Mouse (Mus musculus) telencephalon, adult 2 months (tissue): ENCODE measurements at regions not wholly inside any gene's neighbourhood (a gene's known extent, or its start where the extent isn't known, plus 50 kb on each side); places are given as distances from the start of the nearest gene placed in this dataset.
"Not testable (repeated sequence)": the region's sequence is repeated elsewhere in the genome, so short reads cannot be mapped to it uniquely, and the experiment has no call there.

Experiments
- DNase-seq: peaks from one replicate; pipeline ENCODE4 v3.0.0-alpha.2; 2011; ENCODE audit warnings: low read depth, low spot score

DNA sequence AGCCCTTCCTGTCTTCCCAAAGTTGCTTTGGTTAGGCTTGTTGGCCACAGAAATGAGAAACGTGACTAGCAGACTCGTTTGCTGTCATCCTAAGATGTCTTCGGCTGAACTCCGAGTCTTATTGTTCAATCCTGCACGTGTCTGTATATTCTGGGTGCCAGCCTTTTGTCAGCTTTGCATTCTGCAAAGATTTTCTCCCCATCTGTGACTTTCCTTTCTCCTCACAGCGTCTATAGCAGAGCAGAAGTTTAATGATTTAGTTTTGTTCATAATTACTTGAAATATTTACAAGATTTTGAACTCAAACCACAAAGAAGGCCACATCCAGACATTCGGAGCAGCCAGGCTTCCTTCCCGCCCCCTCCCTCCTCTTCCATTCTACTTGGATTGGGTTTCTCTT is 152.5 kb downstream of the Kif26a start:
- peak; percentile 11 for DNase-seq

DNA sequence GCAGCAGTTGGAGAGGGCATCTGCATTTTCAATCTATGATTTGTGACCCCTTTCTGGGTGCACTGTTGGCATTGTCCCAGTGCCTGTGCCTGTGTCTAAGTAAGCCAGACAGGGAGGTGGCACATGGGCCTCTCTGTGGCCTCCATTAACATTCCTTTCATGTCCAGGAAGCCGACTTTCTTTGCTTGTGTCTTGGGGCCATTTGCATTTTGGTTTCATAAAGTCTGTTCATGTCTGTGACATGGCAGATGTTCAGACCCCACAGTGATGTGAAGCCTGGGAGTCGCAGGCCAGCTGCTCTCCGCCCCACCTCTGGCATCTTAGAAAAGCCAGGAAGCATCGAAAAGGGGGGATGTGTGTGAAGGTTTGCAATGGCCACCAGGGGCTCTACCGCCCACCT is 153.1 kb downstream of the Kif26a start:
- no peak for DNase-seq

GRCm38 (mm10) chr12:112299603-112300002 is 153.6 kb downstream of the Kif26a start:
- DNase-seq: no peak

- DNase-seq: no peak
Measured at GRCm38 (mm10) chr12:112300125-112300524, 154.1 kb downstream of the Kif26a start.

DNA sequence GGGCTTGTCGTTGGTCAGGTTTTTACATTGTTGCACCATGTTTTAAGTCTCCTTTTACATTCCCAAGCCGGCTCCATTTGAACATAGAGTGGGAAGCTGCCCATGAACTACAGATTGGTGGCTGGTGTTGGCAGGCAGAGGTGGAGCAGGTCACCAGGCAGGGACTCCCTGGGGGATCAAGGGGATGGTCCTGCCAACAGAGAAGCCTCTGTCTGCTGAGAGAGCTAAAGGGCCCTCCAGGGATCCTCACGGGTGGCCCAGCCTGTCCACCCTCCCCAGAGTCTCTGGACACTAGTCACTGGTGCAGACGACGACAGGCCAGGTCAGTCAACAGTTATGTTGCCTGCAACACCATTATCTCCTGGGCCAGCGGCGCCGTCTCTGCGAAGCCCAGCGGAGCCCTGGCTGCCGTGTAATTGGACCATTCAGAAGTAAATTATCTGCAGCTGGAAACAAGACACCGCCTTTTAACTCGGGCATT is 155.4 kb downstream of the Kif26a start:
- no peak for DNase-seq

GRCm38 (mm10) chr12:112301929-112302328 is 155.9 kb downstream of the Kif26a start:
- no peak for DNase-seq

DNA sequence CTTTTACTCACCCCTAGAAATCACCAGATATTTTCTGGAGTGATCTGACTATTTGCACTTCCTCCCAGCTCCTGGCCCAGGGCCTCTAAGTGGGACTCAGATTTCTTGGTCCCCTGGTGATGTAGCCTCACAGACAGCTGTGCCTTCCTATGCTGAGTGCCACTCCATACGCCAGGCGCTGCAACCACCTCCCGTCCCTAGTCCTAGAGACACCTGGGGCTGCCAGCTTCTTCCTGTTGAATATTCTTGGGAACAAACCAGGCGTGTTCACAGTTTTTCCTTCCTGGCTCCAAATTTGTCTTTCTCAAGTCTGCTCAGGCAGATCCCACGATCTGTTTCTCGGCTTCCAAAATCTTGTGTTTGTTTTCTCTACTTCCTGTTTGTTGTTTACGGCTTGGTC is 160.2 kb downstream of the Kif26a start:
- DNase-seq: peak; percentile 34

DNA sequence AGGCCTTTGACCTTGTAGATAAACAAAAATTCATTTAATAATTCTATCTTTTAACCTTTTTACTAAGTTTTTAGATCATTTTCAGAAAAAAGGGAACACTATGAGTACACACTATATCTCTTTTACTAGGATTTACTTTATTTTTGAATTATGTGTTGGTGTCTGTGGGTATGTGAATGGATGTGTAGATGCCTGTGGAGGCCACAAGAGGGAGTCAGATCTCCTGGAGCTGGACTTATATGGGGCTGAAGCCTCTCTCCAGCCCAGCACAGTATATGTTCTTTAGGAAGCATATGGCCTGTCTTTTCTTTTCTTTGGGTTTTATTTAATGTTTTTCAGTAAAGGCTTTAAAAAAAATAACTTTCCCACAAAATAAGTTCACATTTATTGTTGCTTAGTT is 162.0 kb downstream of the Kif26a start:
- no peak for DNase-seq

GRCm38 (mm10) chr12:112309096-112309495 is 163.1 kb downstream of the Kif26a start:
- not testable (repeated sequence) for DNase-seq

DNA sequence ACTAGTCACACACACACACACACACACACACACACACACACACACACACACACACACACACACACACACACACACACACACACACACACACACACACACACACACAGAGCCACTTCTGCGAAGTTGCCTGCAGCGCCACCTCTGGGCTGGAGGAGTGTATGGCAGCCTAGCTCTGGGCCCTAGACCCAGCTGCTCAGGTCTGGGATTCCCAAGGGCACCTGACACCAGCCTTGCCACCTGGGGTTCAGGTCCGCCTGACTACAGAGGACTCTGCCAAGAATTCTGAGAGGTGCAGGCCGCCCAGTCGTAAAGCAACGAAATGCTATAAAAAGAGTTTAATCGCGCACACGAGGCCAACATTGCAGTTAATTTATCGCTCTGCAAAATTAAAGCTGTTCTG is 163.8 kb downstream of the Kif26a start:
- no peak for DNase-seq

- DNase-seq: no peak
Measured at GRCm38 (mm10) chr12:112310661-112311060, 164.7 kb downstream of the Kif26a start.

DNA sequence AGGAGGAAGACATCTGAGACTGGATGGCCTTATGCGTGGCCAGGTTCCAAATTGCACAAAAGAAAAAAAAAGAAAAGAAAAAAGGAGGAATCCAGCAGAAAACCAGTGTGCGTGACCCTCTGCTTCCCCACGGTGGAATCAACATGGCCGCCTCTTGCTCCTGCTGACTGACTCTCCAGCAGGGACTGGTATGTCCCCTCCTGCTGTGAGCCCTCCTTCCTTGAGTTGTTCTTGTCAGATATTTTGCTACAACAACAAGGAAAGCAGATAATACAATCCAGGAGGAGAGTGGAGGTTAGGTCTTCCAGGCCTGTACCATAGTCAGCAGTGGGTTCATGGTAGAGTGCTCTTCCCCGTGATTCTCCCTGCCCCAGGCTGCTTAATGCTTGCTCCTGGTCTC is 168.8 kb downstream of the Kif26a start:
- DNase-seq: no peak

- DNase-seq: no peak
Measured at GRCm38 (mm10) chr12:112317191-112317590, 171.2 kb downstream of the Kif26a start.

DNA sequence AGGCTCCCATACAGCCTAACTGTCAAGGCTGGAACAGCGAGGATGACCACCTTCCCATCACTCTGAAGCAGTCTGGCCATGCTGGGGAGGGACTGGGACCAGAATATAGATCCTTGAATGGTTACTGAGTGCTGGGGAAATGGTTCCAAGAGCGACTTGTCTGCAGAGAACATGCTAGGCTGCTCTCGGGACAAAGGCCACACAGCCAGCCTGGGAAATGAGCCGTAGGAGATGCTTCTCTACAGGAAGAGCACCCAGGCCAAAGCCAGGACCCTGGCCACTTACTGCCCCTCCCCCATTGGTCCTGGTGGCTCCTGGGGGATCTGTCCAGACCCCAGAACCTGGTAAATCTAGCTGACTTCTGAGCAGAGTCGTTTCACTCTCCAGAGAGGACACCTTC is 170.8 kb upstream of the A530016L24Rik start:
- no peak for DNase-seq

DNA sequence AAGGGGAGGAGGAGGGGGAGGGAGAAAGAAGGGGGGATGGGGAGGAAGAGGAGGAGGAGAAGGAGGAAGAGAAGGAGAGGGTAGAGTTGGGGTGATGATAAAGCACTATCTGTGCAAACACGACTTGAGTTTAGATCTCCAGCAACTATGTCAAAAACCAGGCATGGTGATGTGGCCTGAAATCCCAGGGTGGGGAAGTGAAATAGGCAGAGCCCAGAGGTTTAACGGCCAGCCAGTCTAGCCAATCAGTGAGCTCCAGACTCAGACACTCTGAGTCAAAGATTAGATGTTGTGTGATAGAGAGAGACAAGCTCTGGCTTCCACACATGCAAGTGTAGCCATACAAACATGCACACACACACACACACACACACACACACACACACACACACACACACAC is 167.1 kb upstream of the A530016L24Rik start:
- no peak for DNase-seq

- no peak for DNase-seq
Measured at GRCm38 (mm10) chr12:112327411-112327810, 161.8 kb upstream of the A530016L24Rik start.

DNA sequence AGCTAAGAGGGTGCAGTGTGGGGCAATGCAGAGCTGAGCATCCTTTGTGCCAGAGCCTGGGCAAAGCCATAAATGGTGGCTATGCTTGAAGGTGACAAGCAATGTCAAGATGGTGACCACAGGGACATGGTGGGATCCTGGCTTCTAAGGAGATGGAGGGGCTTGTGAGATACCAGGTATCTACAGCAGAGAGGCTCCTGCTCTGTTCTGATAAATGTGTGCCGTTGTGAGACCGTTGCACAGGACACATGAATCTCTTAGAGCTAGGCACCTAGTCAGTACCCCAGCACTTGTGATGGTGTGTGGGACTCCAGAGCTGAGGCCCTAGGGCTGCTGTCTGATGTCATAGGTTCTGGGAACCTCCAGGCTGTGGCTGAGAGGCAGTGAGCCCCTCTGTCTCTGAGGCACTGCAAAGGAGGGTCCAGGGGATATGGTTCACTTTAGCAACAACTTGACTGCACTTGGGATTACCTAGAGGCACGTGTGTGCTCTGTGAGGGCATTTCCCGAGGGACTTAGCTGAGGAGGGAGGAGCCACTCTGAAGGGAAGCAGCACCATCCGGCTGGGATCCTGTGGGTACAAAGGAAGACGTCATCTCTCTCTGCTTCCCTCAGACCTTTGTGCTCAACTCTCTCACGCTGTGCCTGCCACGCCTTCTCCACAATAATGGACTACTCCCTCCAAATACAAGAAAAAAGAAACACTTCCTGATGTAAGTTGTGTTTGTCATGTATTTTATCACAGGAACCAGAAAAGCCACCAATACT is 160.3 kb upstream of the A530016L24Rik start:
- DNase-seq: no peak

DNA sequence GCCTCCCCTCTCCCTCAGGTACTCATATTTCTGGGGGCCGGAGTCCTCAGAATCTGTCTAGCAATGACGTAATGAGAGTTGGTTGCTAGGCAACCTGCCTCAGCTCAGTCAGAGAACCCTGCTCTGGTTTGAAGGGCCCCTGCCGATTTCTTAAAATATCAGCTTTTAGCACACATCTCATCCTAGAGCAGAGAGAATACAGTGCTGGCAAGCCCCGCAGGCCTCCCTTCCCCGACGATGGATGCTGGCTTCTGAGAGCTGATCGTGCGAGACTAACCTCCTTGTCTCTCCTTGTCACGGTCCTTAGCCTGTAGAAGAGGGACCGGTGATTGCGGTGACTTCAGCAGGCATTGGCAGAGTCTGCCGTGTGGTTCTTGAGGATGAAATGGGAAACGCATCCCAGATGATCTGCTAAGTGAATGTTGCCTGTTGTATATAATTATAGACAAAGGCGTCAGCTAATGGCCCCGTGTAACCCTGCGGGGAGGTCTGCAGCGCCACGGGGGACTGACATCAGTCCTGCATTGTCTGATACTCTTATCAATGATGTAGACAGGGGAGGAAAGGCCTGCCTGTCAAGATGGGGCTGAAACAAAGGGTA is 159.4 kb upstream of the A530016L24Rik start:
- peak; percentile 88 for DNase-seq

DNA sequence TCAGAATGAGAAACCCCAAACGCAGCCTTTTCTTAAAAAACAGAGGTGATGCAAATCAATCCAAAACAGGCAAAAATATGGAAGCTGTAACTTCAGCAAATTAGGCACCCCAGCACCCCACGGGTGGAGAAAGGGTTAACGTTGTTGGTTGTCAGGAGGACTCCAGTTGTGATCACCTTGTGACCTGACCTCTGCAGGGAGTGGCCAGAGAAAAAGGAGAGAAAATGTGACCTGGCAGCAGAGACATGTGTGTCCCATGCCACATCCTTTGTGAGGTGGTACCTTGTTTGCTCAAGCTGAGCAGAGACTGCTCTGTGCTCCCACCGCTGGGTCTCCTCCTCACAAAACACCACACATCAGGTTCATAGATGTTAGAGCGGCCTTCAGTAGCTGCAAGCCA is 158.7 kb upstream of the A530016L24Rik start:
- no peak for DNase-seq

DNA sequence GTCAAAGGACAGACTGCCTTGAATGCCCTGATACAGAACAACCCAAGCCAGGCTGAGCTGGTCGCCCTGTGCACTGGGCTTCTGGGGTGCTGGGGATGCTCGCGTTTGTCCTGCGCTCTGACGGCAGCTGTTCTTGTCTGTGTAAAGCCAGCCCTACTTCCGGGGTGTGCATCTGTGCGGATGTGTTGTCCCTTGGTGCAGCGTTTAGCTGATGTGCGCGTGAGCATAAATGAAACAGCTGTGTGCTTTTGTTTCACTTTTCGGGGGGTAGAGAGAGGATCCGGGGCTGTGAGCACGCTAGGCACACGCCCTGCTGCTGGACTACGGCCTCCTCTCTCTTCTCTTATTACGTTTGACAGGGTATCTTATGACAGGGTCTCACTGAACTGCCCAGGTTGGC is 158.2 kb upstream of the A530016L24Rik start:
- no peak for DNase-seq

DNA sequence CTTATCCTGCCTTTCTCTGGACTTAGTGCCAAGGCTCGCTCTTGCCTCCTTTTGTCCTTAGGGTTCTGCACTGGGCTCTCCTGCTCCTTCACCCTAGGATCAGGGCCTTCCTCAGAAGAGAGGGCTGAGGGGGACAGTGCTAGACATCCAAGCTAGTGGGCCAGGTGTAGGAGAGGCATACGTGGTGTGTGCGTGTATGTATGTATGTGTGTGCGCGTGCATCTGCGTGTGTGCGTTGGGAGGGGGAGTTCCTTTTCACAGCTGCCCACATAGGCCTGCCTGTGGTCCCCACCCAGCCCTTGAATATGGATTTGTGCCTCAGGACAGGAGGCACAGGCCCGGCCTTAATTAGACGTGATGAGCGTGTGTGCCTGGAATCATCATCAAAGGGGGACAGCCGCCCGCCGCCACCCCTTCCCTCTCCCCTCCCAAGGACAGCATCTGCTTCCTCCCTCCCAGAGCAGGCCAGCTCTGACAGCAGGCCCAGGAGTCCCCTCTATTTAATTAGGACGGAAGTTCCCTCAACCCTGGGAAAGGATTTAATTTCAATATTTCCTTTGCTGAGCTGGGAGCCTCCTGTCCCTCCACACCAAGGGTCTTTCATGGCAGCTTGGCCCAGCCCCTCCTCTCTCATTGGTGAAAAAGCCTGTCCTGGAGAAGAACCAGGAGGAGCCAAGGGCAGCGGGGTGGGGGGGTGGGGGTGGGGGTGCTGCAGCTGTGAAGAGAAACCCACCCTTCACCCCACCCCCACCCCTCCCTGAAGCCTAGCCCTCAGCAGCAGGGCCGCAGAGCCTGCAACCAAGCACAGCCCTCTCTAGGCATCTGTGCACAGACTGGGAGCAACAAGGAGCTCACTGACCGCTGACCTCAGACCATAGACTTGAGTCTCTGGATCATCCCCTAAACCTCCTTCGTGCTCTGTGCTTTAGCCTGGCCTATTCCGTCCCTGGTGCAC is 155.8 kb upstream of the A530016L24Rik start:
- no peak for DNase-seq
